Mouse (Mus musculus) hindbrain, embryonic 12.5 days (tissue): ENCODE measurements at regions not wholly inside any gene's neighbourhood (a gene's known extent, or its start where the extent isn't known, plus 50 kb on each side); places are given as distances from the start of the nearest gene placed in this dataset.

ENCODE experiments used
- ATAC-seq: fragments of 200-750 bp; cut with Nextera tagmentation; 2 replicates; pipeline ENCODE4 v1.8.0; 2017; ENCODE audit warnings: moderate TSS enrichment; ENCODE audit not compliant: low FRiP score
- H3K27ac ChIP-seq: fragments of 300-500 bp; sonication (generic); 2 replicates; pipeline ENCODE4 v1.5.1; 2016; ENCODE audit warnings: mild to moderate bottlenecking
- H3K27me3 ChIP-seq: fragments of 300-500 bp; sonication (generic); 2 replicates; pipeline ENCODE4 v1.6.1; 2016; ENCODE audit warnings: mild to moderate bottlenecking
- H3K36me3 ChIP-seq: fragments of 300-500 bp; sonication (generic); 2 replicates; pipeline ENCODE4 v1.6.1; 2016; ENCODE audit warnings: mild to moderate bottlenecking
- H3K4me1 ChIP-seq: fragments of 300-500 bp; sonication (generic); 2 replicates; pipeline ENCODE4 v1.6.1; 2016
- H3K4me2 ChIP-seq: fragments of 300-500 bp; sonication (generic); replicated peaks from 2 replicates; pipeline ENCODE4 v1.6.1; 2016; ENCODE audit warnings: mild to moderate bottlenecking
- H3K4me3 ChIP-seq: fragments of 300-500 bp; sonication (generic); 2 replicates; pipeline ENCODE4 v1.5.1; 2016; ENCODE audit warnings: mild to moderate bottlenecking
- H3K9ac ChIP-seq: fragments of 300-500 bp; sonication (generic); 2 replicates; pipeline ENCODE4 v1.6.1; 2016; ENCODE audit warnings: mild to moderate bottlenecking, moderate library complexity
- H3K9me3 ChIP-seq: fragments of 300-500 bp; sonication (generic); replicated peaks from 2 replicates; pipeline ENCODE4 v1.6.1; 2016; ENCODE audit warnings: mild to moderate bottlenecking
- WGBS: fragments of 180-500 bp; shearing (Covaris S2); methylation state at CpG from one replicate; pipeline ENCODE4 v1.1.7; 2016; 5-methylcytosine and 5-hydroxymethylcytosine counted together

DNA sequence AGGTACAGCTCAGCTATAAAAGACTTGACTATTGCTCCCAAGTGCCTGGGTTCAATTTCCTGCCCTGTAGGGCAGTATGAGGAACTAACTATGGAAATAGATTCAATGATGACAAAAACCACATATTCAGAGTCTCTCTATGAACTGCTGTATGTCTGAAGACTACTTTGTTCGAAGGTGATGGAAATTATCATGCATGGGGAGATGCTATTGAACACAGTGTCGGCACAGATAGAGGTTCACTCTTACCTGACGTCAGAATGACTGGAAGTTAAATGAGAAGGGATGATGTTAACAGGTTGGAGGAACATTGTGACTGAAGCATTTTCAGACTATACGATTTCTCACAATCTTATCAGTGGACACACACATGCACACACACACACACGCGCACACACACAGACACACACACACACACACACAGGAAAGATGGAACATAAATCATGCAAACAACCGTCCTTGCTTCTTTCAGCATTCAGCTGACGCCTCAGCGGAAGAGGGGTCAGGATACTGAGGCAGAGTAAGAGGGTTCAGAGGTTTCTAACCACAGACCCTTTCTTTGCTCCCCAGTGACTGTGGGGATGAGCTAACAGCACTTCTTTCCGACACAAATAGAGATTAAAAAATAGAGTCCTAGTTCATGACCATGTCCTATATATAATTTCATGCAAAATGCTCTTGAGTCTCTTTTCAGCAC is 974.3 kb upstream of the Sel1l start:
- H3K4me3 ChIP-seq = no peak overlapping the region
- H3K27me3 ChIP-seq = no peaks in the 10 kb centered on the region
- H3K9me3 ChIP-seq = no peaks in the 10 kb centered on the region
- H3K36me3 ChIP-seq = no peaks in the 10 kb centered on the region
- no peak for ATAC-seq
- H3K4me1 ChIP-seq = no peaks in the 10 kb centered on the region
- H3K27ac ChIP-seq = no peak overlapping the region
- no peak overlapping the region for H3K4me2 ChIP-seq
- H3K9ac ChIP-seq = no peak overlapping the region
- WGBS = 82% methylated on average over 10 of the region's 10 CpGs

DNA sequence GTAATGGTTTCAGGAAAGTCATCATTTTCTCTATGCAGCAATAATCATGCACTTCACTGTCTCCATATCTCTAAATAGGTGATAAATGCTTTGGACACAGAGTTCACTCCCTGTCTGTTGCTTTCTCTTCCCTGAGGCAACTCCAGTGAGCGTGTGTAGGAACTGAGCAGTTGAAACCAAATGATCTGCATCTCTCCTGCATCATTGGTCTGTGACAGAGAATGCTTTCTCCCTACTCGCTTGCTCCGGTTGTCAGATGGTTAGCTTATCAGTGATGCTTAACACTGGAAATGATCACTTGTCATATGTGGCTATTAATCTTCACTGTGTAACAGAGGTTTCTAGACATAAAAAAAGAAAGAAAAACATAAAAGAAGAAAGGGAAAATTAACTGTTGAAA is 969.7 kb upstream of the Sel1l start:
- H3K4me3 ChIP-seq = no peak overlapping the region
- ATAC-seq = 0 out of 2 replicates have a peak, but pooled peaks have one; percentile 8
- 72% methylated on average over 3 of the region's 3 CpGs for WGBS
- H3K36me3 ChIP-seq = no peaks in the 10 kb centered on the region
- no peaks in the 10 kb centered on the region for H3K9me3 ChIP-seq
- no peak overlapping the region for H3K9ac ChIP-seq
- no peak overlapping the region for H3K4me2 ChIP-seq
- no peaks in the 10 kb centered on the region for H3K4me1 ChIP-seq
- H3K27me3 ChIP-seq = no peaks in the 10 kb centered on the region
- no peak overlapping the region for H3K27ac ChIP-seq

DNA sequence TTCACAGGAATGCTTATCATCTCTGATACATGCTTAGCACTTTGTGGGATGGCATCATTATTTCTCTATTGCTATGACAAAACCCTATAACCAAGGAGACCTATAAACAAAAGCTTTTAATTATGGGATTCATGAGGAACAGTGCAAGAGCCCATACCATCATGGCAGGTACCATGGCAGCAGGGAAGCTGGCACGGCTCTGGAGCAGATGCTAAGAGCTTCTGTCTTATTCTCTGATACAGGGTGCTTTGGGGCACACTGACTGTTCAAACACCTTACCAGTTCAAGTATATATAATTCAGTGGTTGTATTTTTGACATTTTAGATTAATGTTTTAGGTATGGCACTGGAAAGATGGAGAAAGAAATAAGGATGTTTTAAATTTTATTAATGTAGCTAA is 952.2 kb upstream of the Sel1l start:
- H3K9ac ChIP-seq = no peak overlapping the region
- no peaks in the 10 kb centered on the region for H3K36me3 ChIP-seq
- H3K4me2 ChIP-seq = no peak overlapping the region
- no peaks in the 10 kb centered on the region for H3K4me1 ChIP-seq
- H3K27me3 ChIP-seq = no peaks in the 10 kb centered on the region
- 79% methylated on average over 1 of the region's 1 CpGs for WGBS
- no peak overlapping the region for H3K27ac ChIP-seq
- no peaks in the 10 kb centered on the region for H3K9me3 ChIP-seq
- ATAC-seq = no peak
- H3K4me3 ChIP-seq = no peak overlapping the region

GRCm38 (mm10) chr12:92783362-92783761 is 934.4 kb upstream of the Sel1l start:
- Histone ChIP-seq H3K36me3 (no peaks in the 10 kb centered on the region), H3K9ac (no peak overlapping the region), H3K4me2 (no peak overlapping the region), H3K27me3 (no peaks in the 10 kb centered on the region), H3K4me3 (no peak overlapping the region), H3K27ac (no peak overlapping the region), H3K4me1 (no peaks in the 10 kb centered on the region), H3K9me3 (no peaks in the 10 kb centered on the region)
- 86% methylated on average over 1 of the region's 1 CpGs for WGBS
- no peak for ATAC-seq

- no peak overlapping the region for H3K4me3 ChIP-seq
- H3K36me3 ChIP-seq = no peaks in the 10 kb centered on the region
- no peaks in the 10 kb centered on the region for H3K9me3 ChIP-seq
- ATAC-seq = peak; percentile 78
- no peak overlapping the region for H3K27ac ChIP-seq
- H3K27me3 ChIP-seq = no peaks in the 10 kb centered on the region
- no peak overlapping the region for H3K4me2 ChIP-seq
- no peaks in the 10 kb centered on the region for H3K4me1 ChIP-seq
- no peak overlapping the region for H3K9ac ChIP-seq
- 72% methylated on average over 3 of the region's 3 CpGs for WGBS
Measured at GRCm38 (mm10) chr12:92779695-92780292, 930.8 kb upstream of the Sel1l start.

GRCm38 (mm10) chr12:92775668-92776067 is 926.7 kb upstream of the Sel1l start:
- H3K4me3 ChIP-seq = no peak overlapping the region
- H3K9me3 ChIP-seq = no peaks in the 10 kb centered on the region
- no peak overlapping the region for H3K4me2 ChIP-seq
- no peaks in the 10 kb centered on the region for H3K27me3 ChIP-seq
- 66% methylated on average over 5 of the region's 5 CpGs for WGBS
- H3K4me1 ChIP-seq = no peaks in the 10 kb centered on the region
- no peak overlapping the region for H3K9ac ChIP-seq
- ATAC-seq = no peak
- H3K36me3 ChIP-seq = no peaks in the 10 kb centered on the region
- no peak overlapping the region for H3K27ac ChIP-seq

DNA sequence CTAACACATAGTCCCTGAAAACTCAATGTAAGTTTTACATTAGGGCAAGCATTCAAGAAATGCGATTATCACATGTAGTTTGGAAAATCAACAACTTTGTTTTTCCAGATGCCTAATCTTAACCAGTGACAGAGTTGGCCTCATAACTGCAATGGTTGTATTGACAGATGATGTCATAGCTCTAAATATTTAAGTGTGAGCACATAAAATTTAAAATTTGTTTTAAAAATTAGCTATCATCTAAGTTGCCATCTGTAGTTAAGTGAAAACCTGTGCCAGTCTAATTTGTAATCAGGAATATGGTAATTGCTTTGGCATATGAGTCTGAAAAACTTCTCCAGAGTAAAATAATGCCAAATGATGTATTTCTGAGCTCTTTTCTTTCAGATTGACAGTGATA is 899.6 kb upstream of the Sel1l start:
- Histone ChIP-seq H3K4me2 (no peak overlapping the region), H3K27ac (no peak overlapping the region), H3K9ac (no peak overlapping the region), H3K36me3 (no peaks in the 10 kb centered on the region), H3K27me3 (no peaks in the 10 kb centered on the region), H3K4me1 (no peaks in the 10 kb centered on the region), H3K9me3 (no peaks in the 10 kb centered on the region), H3K4me3 (no peak overlapping the region)
- no peak for ATAC-seq
- WGBS = 98% methylated on average over 1 of the region's 1 CpGs

GRCm38 (mm10) chr12:92740818-92741217 is 891.9 kb upstream of the Sel1l start:
- Histone ChIP-seq H3K36me3 (no peaks in the 10 kb centered on the region), H3K9ac (no peak overlapping the region), H3K9me3 (no peaks in the 10 kb centered on the region), H3K27me3 (no peaks in the 10 kb centered on the region), H3K4me1 (no peaks in the 10 kb centered on the region), H3K4me3 (no peak overlapping the region), H3K4me2 (no peak overlapping the region), H3K27ac (no peak overlapping the region)
- WGBS = 88% methylated on average over 3 of the region's 3 CpGs
- ATAC-seq = no peak

GRCm38 (mm10) chr12:92739196-92739595 is 890.2 kb upstream of the Sel1l start:
- Histone ChIP-seq H3K4me1 (no peaks in the 10 kb centered on the region), H3K36me3 (no peaks in the 10 kb centered on the region), H3K4me3 (no peak overlapping the region), H3K27ac (no peak overlapping the region), H3K27me3 (no peaks in the 10 kb centered on the region), H3K9ac (no peak overlapping the region), H3K4me2 (no peak overlapping the region), H3K9me3 (no peaks in the 10 kb centered on the region)
- no peak for ATAC-seq
- WGBS = 86% methylated on average over 3 of the region's 3 CpGs

DNA sequence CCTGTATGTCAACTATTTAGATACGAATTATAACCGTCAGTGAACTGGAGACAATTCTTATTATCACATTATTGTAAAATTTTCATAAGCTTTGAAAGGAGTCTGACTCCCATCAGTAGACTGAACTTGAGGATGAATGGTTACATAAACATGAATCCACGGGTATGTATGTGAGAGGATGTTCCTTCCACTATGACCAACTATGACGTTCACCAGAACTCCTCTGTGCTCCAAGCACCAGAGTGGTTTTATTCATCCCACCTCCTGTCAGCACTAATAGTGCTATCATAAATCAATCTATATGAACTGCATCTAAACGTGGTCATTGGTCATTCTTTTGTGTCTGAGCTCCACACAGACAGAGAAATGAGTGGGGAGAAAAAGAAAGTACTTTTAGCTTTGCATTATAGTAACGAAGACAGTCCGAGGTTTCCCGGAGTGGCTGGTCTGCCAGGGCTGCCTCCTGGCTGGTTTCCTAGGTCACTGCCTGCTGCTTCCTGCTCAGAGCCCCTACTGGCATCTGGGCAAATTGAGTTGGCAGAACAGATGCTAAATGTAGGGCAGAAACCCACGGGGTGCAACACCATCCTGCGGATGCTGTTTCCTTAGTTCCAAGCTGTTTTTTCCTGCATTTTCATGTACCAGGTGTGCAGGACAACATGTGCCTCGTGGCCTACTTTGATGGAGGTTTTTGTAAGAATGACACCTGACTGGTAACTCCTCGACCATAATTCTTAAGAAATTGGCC is 888.8 kb upstream of the Sel1l start:
- no peaks in the 10 kb centered on the region for H3K27me3 ChIP-seq
- no peaks in the 10 kb centered on the region for H3K36me3 ChIP-seq
- H3K9me3 ChIP-seq = no peaks in the 10 kb centered on the region
- WGBS = 74% methylated on average over 12 of the region's 12 CpGs
- no peak overlapping the region for H3K27ac ChIP-seq
- no peaks in the 10 kb centered on the region for H3K4me1 ChIP-seq
- no peak overlapping the region for H3K9ac ChIP-seq
- no peak overlapping the region for H3K4me2 ChIP-seq
- no peak overlapping the region for H3K4me3 ChIP-seq
- ATAC-seq = no peak

DNA sequence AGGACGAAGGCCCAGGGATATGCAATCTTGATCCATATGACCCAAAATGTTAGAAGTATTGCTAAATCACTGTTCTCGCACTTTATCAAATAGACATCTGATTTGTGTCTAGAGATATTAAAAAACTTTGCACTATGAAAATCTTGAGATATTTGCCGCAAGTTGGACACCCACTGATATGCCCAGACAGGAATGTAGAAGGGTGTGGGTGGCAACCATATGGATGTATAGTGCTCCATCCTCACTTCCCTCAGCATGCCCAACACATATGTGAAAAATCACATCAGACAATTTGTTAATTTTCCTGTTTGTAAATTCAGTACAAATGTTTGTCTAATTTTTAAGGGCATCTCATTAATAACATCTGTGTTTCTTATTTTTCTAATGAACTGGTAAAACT is 874.1 kb upstream of the Sel1l start:
- H3K4me3 ChIP-seq = no peak overlapping the region
- H3K4me1 ChIP-seq = no peaks in the 10 kb centered on the region
- H3K9ac ChIP-seq = no peak overlapping the region
- H3K36me3 ChIP-seq = no peaks in the 10 kb centered on the region
- WGBS = 89% methylated on average over 3 of the region's 3 CpGs
- no peaks in the 10 kb centered on the region for H3K9me3 ChIP-seq
- no peak overlapping the region for H3K4me2 ChIP-seq
- no peak for ATAC-seq
- H3K27ac ChIP-seq = no peak overlapping the region
- H3K27me3 ChIP-seq = no peaks in the 10 kb centered on the region

- Histone ChIP-seq H3K4me2 (no peak overlapping the region), H3K27me3 (no peaks in the 10 kb centered on the region), H3K9me3 (no peaks in the 10 kb centered on the region), H3K4me1 (no peaks in the 10 kb centered on the region), H3K9ac (no peak overlapping the region), H3K36me3 (no peaks in the 10 kb centered on the region), H3K4me3 (no peak overlapping the region), H3K27ac (no peak overlapping the region)
- WGBS = 92% methylated on average over 16 of the region's 16 CpGs
- ATAC-seq = no peak
Measured at GRCm38 (mm10) chr12:92713415-92713814, 864.5 kb upstream of the Sel1l start.

DNA sequence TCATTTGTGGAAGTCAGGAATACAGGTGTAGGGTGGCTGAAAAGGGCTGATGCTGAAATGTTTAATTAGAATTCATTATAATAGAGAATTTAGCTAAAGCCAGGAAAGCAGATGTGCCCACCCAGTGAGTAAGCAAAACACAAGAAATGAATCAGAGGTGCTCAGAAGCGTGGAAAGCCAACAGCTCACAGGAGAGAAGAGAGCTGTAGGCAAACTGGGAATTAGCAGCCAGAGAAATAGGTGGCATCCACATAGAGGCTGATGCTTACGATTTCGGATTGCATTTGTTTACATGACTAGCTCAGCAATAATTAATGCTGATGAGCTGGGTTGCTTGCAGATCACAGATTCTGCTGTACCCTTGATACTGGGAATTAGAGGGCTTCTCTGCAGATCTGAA is 859.5 kb upstream of the Sel1l start:
- H3K27me3 ChIP-seq = no peaks in the 10 kb centered on the region
- H3K36me3 ChIP-seq = no peaks in the 10 kb centered on the region
- H3K9ac ChIP-seq = no peak overlapping the region
- H3K4me3 ChIP-seq = no peak overlapping the region
- H3K27ac ChIP-seq = no peak overlapping the region
- WGBS = 52% methylated on average over 3 of the region's 3 CpGs
- H3K4me1 ChIP-seq = no peaks in the 10 kb centered on the region
- ATAC-seq = no peak
- H3K4me2 ChIP-seq = no peak overlapping the region
- no peaks in the 10 kb centered on the region for H3K9me3 ChIP-seq
